Mouse (Mus musculus) intestine, embryonic 16.5 days (tissue): ENCODE results near the gene Bcl2l11. TPM values are rescaled to one million over a fixed set of nuclear protein-coding genes. Genes with fewer than 3 reads are reported as not detected.

ENCODE experiments used
- ATAC-seq: fragments of 200-750 bp; cut with Nextera tagmentation; 2 replicates; pipeline ENCODE4 v1.8.0; 2017; ENCODE audit warnings: moderate TSS enrichment, moderate library complexity
- H3K27ac ChIP-seq: fragments of 300-500 bp; sonication (generic); 2 replicates; pipeline ENCODE4 v1.5.1; 2014; ENCODE audit warnings: mild to moderate bottlenecking, low read length
- H3K27me3 ChIP-seq: fragments of 300-500 bp; sonication (generic); replicated peaks from 2 replicates; pipeline ENCODE4 v1.6.1; 2014; ENCODE audit warnings: low read length, control low read depth, mixed read lengths; ENCODE audit not compliant: control insufficient read depth, insufficient read depth
- H3K36me3 ChIP-seq: fragments of 300-500 bp; sonication (generic); 2 replicates; pipeline ENCODE4 v1.6.1; 2014; ENCODE audit warnings: low read length, control low read depth; ENCODE audit not compliant: control insufficient read depth, insufficient read depth
- H3K4me1 ChIP-seq: fragments of 300-500 bp; sonication (generic); 2 replicates; pipeline ENCODE4 v1.6.1; 2014; ENCODE audit warnings: low read length, control low read depth, mixed read lengths; ENCODE audit not compliant: control insufficient read depth, insufficient read depth
- H3K4me2 ChIP-seq: fragments of 300-500 bp; sonication (generic); 2 replicates; pipeline ENCODE4 v1.6.1; 2014; ENCODE audit warnings: low read depth, low read length, control low read depth
- H3K4me3 ChIP-seq: fragments of 300-500 bp; sonication (generic); 2 replicates; pipeline ENCODE4 v1.5.1; 2014; ENCODE audit warnings: mild to moderate bottlenecking, low read length
- H3K9ac ChIP-seq: fragments of 300-500 bp; sonication (generic); 2 replicates; pipeline ENCODE4 v1.6.1; 2014; ENCODE audit warnings: low read depth, low read length
- H3K9me3 ChIP-seq: fragments of 300-500 bp; sonication (generic); 2 replicates; pipeline ENCODE4 v1.6.1; 2016; ENCODE audit warnings: low read length, control low read depth; ENCODE audit not compliant: control insufficient read depth
- WGBS: fragments of 180-500 bp; shearing (Covaris S2); extraction: QIAGEN DNeasy Blood & Tissue Kit; methylation state at CpG from one replicate; pipeline ENCODE4 v1.1.7; 2014; 5-methylcytosine and 5-hydroxymethylcytosine counted together
- polyA plus RNA-seq: library from polyadenylated mRNA; unstranded; fragments of >200 nt; fragmentation: Nextera tagmentation; extraction: Ambion mirVana; gene quantifications from 2 replicates; pipeline ENCODE4 v1.2.1, GENCODE M21; 2015

The Bcl2l11 gene
- polyA plus RNA-seq, 1 experiment from 2014 or later, result 10.6 TPM

DNA sequence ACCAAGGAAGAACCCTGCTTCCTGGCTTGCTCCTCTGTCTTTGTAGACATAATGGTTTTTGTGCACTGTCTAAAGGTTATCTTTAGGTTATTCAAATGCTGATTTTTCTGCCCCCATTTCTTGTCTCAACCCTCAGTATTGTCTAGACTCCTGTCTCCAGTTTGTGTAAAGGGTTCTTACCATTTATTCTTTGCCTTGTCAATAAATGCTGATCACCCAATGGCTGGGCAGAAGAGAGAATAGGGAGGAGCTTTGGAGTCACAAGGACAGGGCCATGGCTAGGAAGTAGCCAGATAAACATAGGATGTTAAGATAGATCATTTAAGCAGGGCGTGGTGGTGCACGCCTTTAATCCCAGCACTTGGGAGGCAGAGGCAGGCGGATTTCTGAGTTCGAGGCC lies 57.9 kb downstream of the Bcl2l11 start:
- no peak for ATAC-seq
- Histone ChIP-seq H3K4me2 (no peak overlapping the region), H3K4me1 (peaks cover 10% of the 10 kb centered on the region), H3K36me3 (no peaks in the 10 kb centered on the region), H3K9ac (no peak overlapping the region), H3K27ac (no peak overlapping the region), H3K9me3 (no peaks in the 10 kb centered on the region), H3K4me3 (no peak overlapping the region), H3K27me3 (no peaks in the 10 kb centered on the region)
- WGBS, result 99% methylated on average over 4 of the region's 4 CpGs

DNA sequence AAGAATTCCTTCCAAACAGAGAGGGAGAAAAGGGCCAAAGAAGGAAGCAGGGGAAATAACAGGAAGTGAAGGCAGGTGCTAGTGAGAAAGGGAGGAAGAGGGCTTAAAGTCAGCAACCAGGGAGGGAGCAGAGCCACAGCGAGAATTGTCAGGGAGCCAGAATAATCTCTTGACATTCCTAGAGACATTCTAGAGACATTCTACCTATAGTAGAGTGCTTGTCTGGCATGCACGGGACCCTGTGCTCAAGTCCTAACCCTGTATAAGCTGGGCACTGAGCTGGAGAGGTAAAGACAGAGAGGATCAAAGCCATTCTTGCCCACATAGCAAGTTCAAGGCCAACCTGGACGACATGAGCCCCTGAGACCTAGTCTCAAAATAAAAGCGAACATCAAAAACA lies 60.1 kb downstream of the Bcl2l11 start:
- H3K27me3 ChIP-seq, result no peaks in the 10 kb centered on the region
- H3K36me3 ChIP-seq, result no peaks in the 10 kb centered on the region
- ATAC-seq, result no peak
- no peak overlapping the region for H3K4me2 ChIP-seq
- H3K9me3 ChIP-seq, result no peaks in the 10 kb centered on the region
- 74% methylated on average over 4 of the region's 4 CpGs for WGBS
- no peak overlapping the region for H3K9ac ChIP-seq
- H3K4me3 ChIP-seq, result no peak overlapping the region
- H3K4me1 ChIP-seq, result no peaks in the 10 kb centered on the region
- no peak overlapping the region for H3K27ac ChIP-seq

DNA sequence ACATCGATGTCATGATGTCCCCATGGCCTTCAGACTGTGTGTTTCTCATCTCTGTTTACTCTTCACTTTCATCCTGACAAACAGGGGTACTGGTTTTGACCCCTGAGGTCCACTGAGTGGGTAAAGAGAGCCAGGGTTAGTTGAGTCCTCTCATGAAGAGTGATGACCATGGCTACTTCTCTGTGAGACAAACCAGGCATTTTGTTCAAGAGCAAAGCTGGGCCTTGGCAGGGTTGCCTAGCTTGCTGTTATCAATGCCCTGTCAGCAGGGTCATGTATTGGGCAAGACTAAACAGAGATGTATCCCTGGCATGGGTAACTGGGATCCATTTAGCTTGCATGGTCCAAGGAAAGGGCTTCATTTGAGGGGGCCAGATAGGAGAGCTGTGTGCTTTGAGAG lies 61.4 kb downstream of the Bcl2l11 start:
- H3K36me3 ChIP-seq, result no peaks in the 10 kb centered on the region
- H3K4me2 ChIP-seq, result no peak overlapping the region
- H3K9me3 ChIP-seq, result no peaks in the 10 kb centered on the region
- ATAC-seq, result no peak
- no peak overlapping the region for H3K27ac ChIP-seq
- 93% methylated on average over 1 of the region's 1 CpGs for WGBS
- no peaks in the 10 kb centered on the region for H3K27me3 ChIP-seq
- H3K4me1 ChIP-seq, result no peaks in the 10 kb centered on the region
- H3K4me3 ChIP-seq, result no peak overlapping the region
- no peak overlapping the region for H3K9ac ChIP-seq

DNA sequence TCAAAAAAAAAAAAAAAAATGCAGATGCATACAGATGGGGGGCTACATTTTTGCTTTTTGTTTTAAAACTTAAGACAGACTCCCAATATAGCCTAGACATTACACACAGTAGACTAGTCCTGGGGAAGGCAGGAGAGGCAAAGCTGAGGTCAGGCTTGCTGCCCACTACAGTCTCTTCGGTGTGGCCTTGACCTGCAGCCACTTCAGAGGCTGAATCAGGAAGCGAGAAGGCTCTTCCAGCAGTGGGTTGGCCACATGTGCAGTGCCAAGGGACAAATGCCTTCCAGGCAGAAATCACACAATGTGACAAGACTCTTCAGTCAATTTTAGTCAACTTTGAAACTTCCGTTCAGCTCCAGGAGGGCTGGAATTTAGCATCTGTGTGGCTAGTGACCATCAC lies 62.6 kb downstream of the Bcl2l11 start:
- Histone ChIP-seq H3K27me3 (no peaks in the 10 kb centered on the region), H3K4me2 (no peak overlapping the region), H3K27ac (no peak overlapping the region), H3K4me3 (no peak overlapping the region), H3K4me1 (no peaks in the 10 kb centered on the region), H3K9me3 (no peaks in the 10 kb centered on the region), H3K36me3 (no peaks in the 10 kb centered on the region), H3K9ac (no peak overlapping the region)
- 92% methylated on average over 3 of the region's 3 CpGs for WGBS
- ATAC-seq, result no peak

DNA sequence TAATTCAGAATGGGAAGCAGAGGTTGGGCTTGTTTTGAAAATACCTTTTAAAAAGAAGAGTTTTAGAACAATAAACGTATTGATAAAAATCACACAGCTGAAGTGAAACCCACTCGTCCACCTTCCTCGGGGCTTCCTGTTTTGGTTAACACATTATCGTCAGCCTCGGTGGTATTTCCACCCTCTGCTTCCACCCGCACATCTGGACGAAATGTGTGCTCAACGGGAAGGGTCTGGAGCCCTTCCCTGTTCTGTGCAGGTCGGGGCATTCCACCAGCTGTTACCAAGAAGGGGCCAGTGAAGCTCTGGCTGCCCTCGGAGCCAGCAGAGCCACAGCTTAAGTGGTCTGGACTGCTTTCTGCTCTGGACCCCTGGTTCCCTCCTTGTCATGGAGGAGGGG lies 63.9 kb downstream of the Bcl2l11 start:
- H3K27me3 ChIP-seq, result no peaks in the 10 kb centered on the region
- H3K36me3 ChIP-seq, result no peaks in the 10 kb centered on the region
- H3K4me1 ChIP-seq, result no peaks in the 10 kb centered on the region
- H3K4me3 ChIP-seq, result no peak overlapping the region
- no peak for ATAC-seq
- H3K27ac ChIP-seq, result no peak overlapping the region
- 37% methylated on average over 10 of the region's 10 CpGs for WGBS
- no peak overlapping the region for H3K9ac ChIP-seq
- no peak overlapping the region for H3K4me2 ChIP-seq
- H3K9me3 ChIP-seq, result no peaks in the 10 kb centered on the region

DNA sequence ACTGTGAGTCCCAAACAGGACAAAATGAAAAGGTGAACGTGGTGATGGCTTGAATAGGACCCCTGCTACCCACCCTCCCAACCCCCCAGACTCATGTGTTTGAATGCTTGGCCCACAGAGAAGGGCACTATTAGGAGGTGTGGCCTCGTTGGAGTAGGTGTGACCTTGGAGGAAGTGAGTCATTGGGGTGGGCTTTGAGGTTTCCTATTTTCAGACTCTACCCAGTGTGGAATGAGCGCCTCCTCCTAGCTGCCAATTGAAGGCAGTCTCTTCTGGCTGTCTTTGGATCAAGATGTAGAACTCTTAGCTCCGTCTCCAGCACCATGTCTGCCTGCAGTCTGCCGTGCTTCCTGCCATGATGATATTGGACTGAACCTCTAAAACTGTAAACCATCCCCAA lies 64.4 kb downstream of the Bcl2l11 start:
- Histone ChIP-seq H3K4me1 (no peaks in the 10 kb centered on the region), H3K36me3 (no peaks in the 10 kb centered on the region), H3K4me3 (no peak overlapping the region), H3K9me3 (no peaks in the 10 kb centered on the region), H3K4me2 (no peak overlapping the region), H3K9ac (no peak overlapping the region), H3K27me3 (no peaks in the 10 kb centered on the region), H3K27ac (no peak overlapping the region)
- ATAC-seq, result no peak
- 76% methylated on average over 5 of the region's 5 CpGs for WGBS

DNA sequence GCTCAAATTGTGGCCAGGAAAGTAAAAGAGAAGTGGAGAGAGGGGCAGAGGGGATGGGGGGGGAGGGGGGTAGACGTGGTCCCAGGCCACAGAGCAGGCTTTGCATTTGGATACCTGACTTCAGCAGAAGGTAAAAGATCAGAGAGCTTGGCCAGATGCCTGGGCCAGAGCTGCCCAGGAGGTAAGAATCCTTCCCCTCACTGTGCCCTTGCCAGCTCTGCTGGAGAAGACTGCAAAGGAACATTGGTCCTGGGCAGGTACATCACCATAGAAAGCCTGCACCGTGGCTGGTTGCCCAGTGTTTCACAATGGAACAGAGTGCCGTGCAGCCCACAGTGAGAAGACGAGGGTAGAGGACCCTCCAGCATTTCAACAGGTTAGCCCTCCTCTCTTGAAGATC lies 67.6 kb downstream of the Bcl2l11 start:
- H3K9me3 ChIP-seq, result no peaks in the 10 kb centered on the region
- ATAC-seq, result no peak
- H3K27ac ChIP-seq, result no peak overlapping the region
- 64% methylated on average over 4 of the region's 4 CpGs for WGBS
- H3K4me1 ChIP-seq, result no peaks in the 10 kb centered on the region
- H3K4me2 ChIP-seq, result no peak overlapping the region
- no peak overlapping the region for H3K9ac ChIP-seq
- H3K27me3 ChIP-seq, result no peaks in the 10 kb centered on the region
- no peak overlapping the region for H3K4me3 ChIP-seq
- no peaks in the 10 kb centered on the region for H3K36me3 ChIP-seq

DNA sequence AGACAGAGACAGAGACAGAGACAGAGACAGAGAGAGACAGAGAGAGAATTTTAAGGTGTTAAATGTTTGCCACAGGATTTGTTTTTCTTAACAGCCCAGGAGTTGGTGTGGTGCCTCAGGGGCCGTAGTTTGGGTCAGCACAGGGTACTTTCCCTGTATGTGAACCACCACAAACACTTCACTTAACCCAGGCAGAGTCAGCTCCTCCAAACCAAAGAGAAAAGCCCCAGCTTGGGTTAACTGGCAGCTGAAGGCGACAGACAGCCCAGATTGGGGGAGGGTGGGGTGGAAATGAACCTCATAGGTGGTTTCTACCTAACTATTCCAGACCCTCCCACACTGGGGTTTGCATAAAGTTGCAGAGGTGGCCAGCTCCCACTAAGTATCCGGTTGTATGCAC lies 71.5 kb downstream of the Bcl2l11 start:
- ATAC-seq, result no peak
- Histone ChIP-seq H3K9me3 (no peaks in the 10 kb centered on the region), H3K27me3 (no peaks in the 10 kb centered on the region), H3K4me3 (no peak overlapping the region), H3K4me1 (no peaks in the 10 kb centered on the region), H3K36me3 (no peaks in the 10 kb centered on the region), H3K4me2 (no peak overlapping the region), H3K9ac (no peak overlapping the region), H3K27ac (no peak overlapping the region)
- 89% methylated on average over 3 of the region's 3 CpGs for WGBS

DNA sequence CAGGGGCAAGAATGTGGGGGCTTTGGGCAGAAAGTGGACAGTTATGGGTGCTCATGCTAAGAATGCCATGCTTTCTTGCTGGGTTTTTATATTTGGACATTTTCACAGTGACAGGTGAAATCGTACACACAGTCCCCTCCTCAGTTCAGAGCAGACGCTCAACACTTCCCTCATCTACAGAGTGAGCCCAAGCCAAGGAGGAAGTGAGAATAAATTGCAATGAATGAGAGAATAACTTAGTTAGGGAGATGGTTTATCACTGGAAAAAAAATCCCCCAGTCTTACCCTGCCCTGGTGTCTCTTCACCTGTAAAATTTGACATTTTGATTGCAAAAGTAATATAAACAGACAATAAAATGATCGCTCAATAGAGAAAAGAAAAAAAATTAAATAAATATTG lies 77.3 kb downstream of the Bcl2l11 start:
- 41% methylated on average over 3 of the region's 3 CpGs for WGBS
- no peaks in the 10 kb centered on the region for H3K36me3 ChIP-seq
- no peak overlapping the region for H3K27ac ChIP-seq
- no peak overlapping the region for H3K4me2 ChIP-seq
- H3K4me1 ChIP-seq, result no peaks in the 10 kb centered on the region
- H3K9me3 ChIP-seq, result no peaks in the 10 kb centered on the region
- no peak overlapping the region for H3K9ac ChIP-seq
- no peaks in the 10 kb centered on the region for H3K27me3 ChIP-seq
- no peak overlapping the region for H3K4me3 ChIP-seq
- no peak for ATAC-seq

DNA sequence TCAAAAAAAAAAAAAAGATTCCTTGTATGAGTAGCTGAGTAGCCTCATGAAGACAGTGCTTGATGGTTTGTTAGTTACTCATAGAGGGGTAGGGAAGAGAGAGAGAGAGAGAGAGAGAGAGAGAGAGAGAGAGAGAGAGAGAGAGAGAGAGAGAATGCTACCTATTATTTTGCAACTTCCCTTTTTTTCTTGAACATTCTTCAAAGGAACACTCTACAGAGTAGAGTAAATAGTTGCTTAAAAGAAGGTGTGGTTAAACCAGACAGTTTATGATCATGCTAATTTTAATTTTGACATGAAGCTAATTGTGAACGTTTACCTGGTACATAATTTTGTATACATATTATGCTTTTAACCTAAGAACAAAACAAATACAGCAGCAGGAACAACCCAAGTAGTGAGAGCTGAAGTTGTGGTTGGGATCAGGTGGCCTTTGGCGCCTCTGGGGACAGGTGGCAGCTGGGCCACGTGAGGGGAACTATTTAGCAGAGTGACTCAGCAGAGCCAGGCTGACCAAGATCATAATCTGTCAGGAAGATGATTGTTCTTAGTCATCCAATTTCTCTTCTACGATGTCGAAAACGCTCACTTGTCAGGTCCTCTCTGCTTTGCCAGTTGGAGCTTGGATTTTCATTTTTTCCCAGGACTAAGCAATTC lies 78.0 kb downstream of the Bcl2l11 start:
- ATAC-seq, result no peak
- Histone ChIP-seq H3K9ac (no peak overlapping the region), H3K27ac (no peak overlapping the region), H3K4me2 (no peak overlapping the region), H3K9me3 (no peaks in the 10 kb centered on the region), H3K27me3 (no peaks in the 10 kb centered on the region), H3K36me3 (no peaks in the 10 kb centered on the region), H3K4me1 (no peaks in the 10 kb centered on the region), H3K4me3 (no peak overlapping the region)
- 77% methylated on average over 6 of the region's 6 CpGs for WGBS
